Mouse (Mus musculus) megakaryocyte, embryonic 14.5 days (primary cell): ENCODE data around the gene Ptprn2.

Experiments used
- FLI1 ChIP-seq: IDR thresholded peaks from 2 replicates; pipeline ENCODE4 v1.6.1; 2012; ENCODE audit warnings: low read length, inconsistent platforms, mixed read lengths
- GATA1 ChIP-seq: IDR thresholded peaks from 3 replicates; pipeline ENCODE4 v1.6.1; 2012; ENCODE audit warnings: mixed read lengths, low read length, inconsistent platforms, borderline replicate concordance

DNA sequence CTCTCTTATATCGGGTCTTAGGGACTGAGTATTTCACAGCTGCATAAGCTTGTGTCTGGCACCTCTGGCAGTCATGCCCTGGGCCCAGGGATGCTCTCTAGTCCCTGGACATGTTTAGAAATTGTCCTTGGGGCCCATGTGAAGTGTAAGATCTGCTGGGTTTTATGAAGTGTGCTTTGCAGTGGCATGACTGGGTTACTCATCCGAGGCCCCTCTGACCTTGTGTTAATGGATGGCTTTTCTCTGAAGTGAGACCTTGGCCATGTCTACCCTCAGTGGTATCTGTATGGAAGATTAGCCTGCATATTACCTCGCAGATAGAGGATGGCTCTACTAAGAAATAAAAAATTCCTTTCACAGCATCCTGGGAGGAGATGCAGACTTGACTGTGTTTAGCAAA, 464.2 kb downstream of the Ptprn2 start:
- no peak for TF ChIP-seq GATA1
- no peak for TF ChIP-seq FLI1
